Mouse (Mus musculus): Measurements from ENCODE around the gene Atp6v0c. TPM values are rescaled to one million over a fixed set of nuclear protein-coding genes. Genes with fewer than 3 reads are reported as not detected.

Gene Atp6v0c
- polyA plus RNA-seq, 2 experiments = 487 to 522 TPM

GRCm38 (mm10) chr17:24203611-24204534, 34.4 kb upstream of the Atp6v0c start:
- 79% methylated on average over 3 of the region's 3 CpGs for WGBS
- peaks cover 54% of the 10 kb centered on the region for H3K4me1 ChIP-seq (ENCODE audit: control insufficient read depth, insufficient read depth, low read length)
- no peaks in the 10 kb centered on the region for H3K27me3 ChIP-seq (ENCODE audit: control insufficient read depth, insufficient read depth, low read length)
- no peak for DNase-seq (ENCODE audit: low spot score)
- TF ChIP-seq POLR2A (IDR thresholded peaks at IDR 0.05; ENCODE audit: borderline replicate concordance, extremely low read depth, insufficient read depth, insufficient read length) = no peak
- H3K4me3 ChIP-seq (replicated peaks; ENCODE audit: low read length) = peak overlapping the region; percentile 73
- no peak overlapping the region for H3K27ac ChIP-seq (replicated peaks; ENCODE audit: low read depth, low read length)
- ATAC-seq (ENCODE audit: low FRiP score, low read depth) = no peak
- H3K4me2 ChIP-seq (replicated peaks; ENCODE audit: low read depth, low read length, severe bottlenecking) = peak overlapping the region; percentile 96
- H3K9me3 ChIP-seq (ENCODE audit: control insufficient read depth, low read length) = no peaks in the 10 kb centered on the region
- H3K36me3 ChIP-seq (ENCODE audit: control insufficient read depth, insufficient read depth, low read length) = 0 out of 2 replicates have a peak, but pooled peaks cover 2% of the 10 kb centered on the region
- H3K9ac ChIP-seq (ENCODE audit: low read depth, low read length, severe bottlenecking) = no peak overlapping the region

- peaks cover 49% of the 10 kb centered on the region for H3K4me1 ChIP-seq (ENCODE audit: control insufficient read depth, insufficient read depth, low read length)
- no peak for ATAC-seq (ENCODE audit: low FRiP score, low read depth)
Observed at GRCm38 (mm10) chr17:24203068-24203467, 33.6 kb upstream of the Atp6v0c start.

GRCm38 (mm10) chr17:24201092-24201491, 31.6 kb upstream of the Atp6v0c start:
- H3K9me3 ChIP-seq (ENCODE audit: control insufficient read depth, low read length) = no peaks in the 10 kb centered on the region
- TF ChIP-seq POLR2A (IDR thresholded peaks at IDR 0.05; ENCODE audit: borderline replicate concordance, extremely low read depth, insufficient read depth, insufficient read length) = no peak

More at GRCm38 (mm10) chr17:24203068-24203467, 33.6 kb upstream of the Atp6v0c start:
- no peak overlapping the region for H3K27ac ChIP-seq (replicated peaks; ENCODE audit: low read depth, low read length)
- no peak for TF ChIP-seq POLR2A (IDR thresholded peaks at IDR 0.05; ENCODE audit: borderline replicate concordance, extremely low read depth, insufficient read depth, insufficient read length)
- WGBS = 46% methylated on average over 4 of the region's 4 CpGs
- DNase-seq (ENCODE audit: low spot score) = no peak
- no peaks in the 10 kb centered on the region for H3K27me3 ChIP-seq (ENCODE audit: control insufficient read depth, insufficient read depth, low read length)
- H3K4me2 ChIP-seq (replicated peaks; ENCODE audit: low read depth, low read length, severe bottlenecking) = no peak overlapping the region
- no peak overlapping the region for H3K4me3 ChIP-seq (replicated peaks; ENCODE audit: low read length)
- peak overlapping the region; percentile 40; the same call in 1 of the 2 replicates for H3K9ac ChIP-seq (ENCODE audit: low read depth, low read length, severe bottlenecking)
- H3K36me3 ChIP-seq (ENCODE audit: control insufficient read depth, insufficient read depth, low read length) = 0 out of 2 replicates have a peak, but pooled peaks cover 2% of the 10 kb centered on the region
- H3K9me3 ChIP-seq (ENCODE audit: control insufficient read depth, low read length) = no peaks in the 10 kb centered on the region

GRCm38 (mm10) chr17:24199741-24200140, 30.2 kb upstream of the Atp6v0c start:
- ATAC-seq (ENCODE audit: low FRiP score, low read depth) (no peak), DNase-seq (ENCODE audit: low spot score) (no peak)
- H3K4me2 ChIP-seq (replicated peaks; ENCODE audit: low read depth, low read length, severe bottlenecking) = no peak overlapping the region
- TF ChIP-seq POLR2A (IDR thresholded peaks at IDR 0.05; ENCODE audit: borderline replicate concordance, extremely low read depth, insufficient read depth, insufficient read length) = no peak
- 68% methylated on average over 4 of the region's 4 CpGs for WGBS
- no peak overlapping the region for H3K4me3 ChIP-seq (replicated peaks; ENCODE audit: low read length)
- H3K9me3 ChIP-seq (ENCODE audit: control insufficient read depth, low read length) = no peaks in the 10 kb centered on the region
- H3K27me3 ChIP-seq (ENCODE audit: control insufficient read depth, insufficient read depth, low read length) = no peaks in the 10 kb centered on the region
- H3K4me1 ChIP-seq (ENCODE audit: control insufficient read depth, insufficient read depth, low read length) = peaks cover 21% of the 10 kb centered on the region
- no peak overlapping the region for H3K9ac ChIP-seq (ENCODE audit: low read depth, low read length, severe bottlenecking)
- H3K27ac ChIP-seq (replicated peaks; ENCODE audit: low read depth, low read length) = no peak overlapping the region
- no peaks in the 10 kb centered on the region for H3K36me3 ChIP-seq (ENCODE audit: control insufficient read depth, insufficient read depth, low read length)

More at GRCm38 (mm10) chr17:24201092-24201491, 31.6 kb upstream of the Atp6v0c start:
- Histone ChIP-seq H3K4me1 (ENCODE audit: control insufficient read depth, insufficient read depth, low read length) (peaks cover 30% of the 10 kb centered on the region), H3K36me3 (ENCODE audit: control insufficient read depth, insufficient read depth, low read length) (0 out of 2 replicates have a peak, but pooled peaks cover 2% of the 10 kb centered on the region), H3K27ac (replicated peaks; ENCODE audit: low read depth, low read length) (no peak overlapping the region), H3K4me3 (replicated peaks; ENCODE audit: low read length) (no peak overlapping the region), H3K4me2 (replicated peaks; ENCODE audit: low read depth, low read length, severe bottlenecking) (no peak overlapping the region), H3K9ac (ENCODE audit: low read depth, low read length, severe bottlenecking) (no peak overlapping the region), H3K27me3 (ENCODE audit: control insufficient read depth, insufficient read depth, low read length) (no peaks in the 10 kb centered on the region)
- no peak for DNase-seq (ENCODE audit: low spot score)
- WGBS = 76% methylated on average over 4 of the region's 4 CpGs
- ATAC-seq (ENCODE audit: low FRiP score, low read depth) = no peak

GRCm38 (mm10) chr17:24199252-24199651, 29.8 kb upstream of the Atp6v0c start:
- Histone ChIP-seq H3K27ac (replicated peaks; ENCODE audit: low read depth, low read length) (no peak overlapping the region), H3K4me3 (replicated peaks; ENCODE audit: low read length) (no peak overlapping the region), H3K9me3 (ENCODE audit: control insufficient read depth, low read length) (no peaks in the 10 kb centered on the region), H3K36me3 (ENCODE audit: control insufficient read depth, insufficient read depth, low read length) (no peaks in the 10 kb centered on the region), H3K27me3 (ENCODE audit: control insufficient read depth, insufficient read depth, low read length) (no peaks in the 10 kb centered on the region), H3K4me1 (ENCODE audit: control insufficient read depth, insufficient read depth, low read length) (peaks cover 16% of the 10 kb centered on the region), H3K4me2 (replicated peaks; ENCODE audit: low read depth, low read length, severe bottlenecking) (no peak overlapping the region), H3K9ac (ENCODE audit: low read depth, low read length, severe bottlenecking) (no peak overlapping the region)
- no peak for ATAC-seq (ENCODE audit: low FRiP score, low read depth)
- no peak for DNase-seq (ENCODE audit: low spot score)
- WGBS = 76% methylated on average over 4 of the region's 4 CpGs
- no peak for TF ChIP-seq POLR2A (IDR thresholded peaks at IDR 0.05; ENCODE audit: borderline replicate concordance, extremely low read depth, insufficient read depth, insufficient read length)
